Mouse (Mus musculus) kidney, adult 2 months (tissue): ENCODE data around the gene Grin3b.

Experiments
- CTCF ChIP-seq: fragments of 200-500 bp; conservative IDR thresholded peaks from 2 replicates; pipeline ENCODE4 v1.5.1; 2011; ENCODE audit warnings: low read depth, mild to moderate bottlenecking, control low read depth, low read length, moderate library complexity, mixed read lengths; ENCODE audit not compliant: insufficient read depth, insufficient read length
- POLR2A ChIP-seq: fragments of 200-500 bp; IDR thresholded peaks from one replicate; pipeline ENCODE4 v1.6.1; 2011; ENCODE audit warnings: low read depth, low read length, control low read depth

GRCm38 (mm10) chr10:80022164-80022563 is 51.6 kb downstream of the Grin3b start:
- TF ChIP-seq CTCF (no peak), POLR2A (no peak)
